Mouse (Mus musculus): ENCODE data around the gene Casp2. TPM values are rescaled to one million over a fixed set of nuclear protein-coding genes. Genes with fewer than 3 reads are reported as not detected.

The Casp2 gene
- total RNA-seq, 2 experiments from 2014 or later: 5.0 to 5.1 TPM

DNA sequence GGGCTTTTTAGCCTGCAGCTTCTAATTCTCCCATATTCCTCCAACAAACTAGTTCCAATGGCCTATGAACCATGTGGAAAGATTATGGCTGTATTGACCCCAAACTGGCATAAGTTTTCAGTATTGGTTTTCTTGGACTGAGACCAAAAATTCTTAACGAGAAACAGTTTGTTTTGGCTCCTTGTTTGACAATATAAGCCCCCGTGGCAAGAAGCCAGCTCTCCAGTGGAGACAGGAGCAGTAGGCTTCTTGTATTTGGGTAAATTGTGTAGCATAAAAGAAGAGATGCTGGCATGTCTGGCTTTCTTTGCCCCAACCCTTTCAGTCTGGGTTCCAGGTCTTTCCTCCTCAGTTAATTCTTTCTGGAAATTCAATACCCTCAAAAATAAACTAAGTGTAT lies 11.4 kb downstream of the Casp2 start:
- DNase-seq: no peak

DNA sequence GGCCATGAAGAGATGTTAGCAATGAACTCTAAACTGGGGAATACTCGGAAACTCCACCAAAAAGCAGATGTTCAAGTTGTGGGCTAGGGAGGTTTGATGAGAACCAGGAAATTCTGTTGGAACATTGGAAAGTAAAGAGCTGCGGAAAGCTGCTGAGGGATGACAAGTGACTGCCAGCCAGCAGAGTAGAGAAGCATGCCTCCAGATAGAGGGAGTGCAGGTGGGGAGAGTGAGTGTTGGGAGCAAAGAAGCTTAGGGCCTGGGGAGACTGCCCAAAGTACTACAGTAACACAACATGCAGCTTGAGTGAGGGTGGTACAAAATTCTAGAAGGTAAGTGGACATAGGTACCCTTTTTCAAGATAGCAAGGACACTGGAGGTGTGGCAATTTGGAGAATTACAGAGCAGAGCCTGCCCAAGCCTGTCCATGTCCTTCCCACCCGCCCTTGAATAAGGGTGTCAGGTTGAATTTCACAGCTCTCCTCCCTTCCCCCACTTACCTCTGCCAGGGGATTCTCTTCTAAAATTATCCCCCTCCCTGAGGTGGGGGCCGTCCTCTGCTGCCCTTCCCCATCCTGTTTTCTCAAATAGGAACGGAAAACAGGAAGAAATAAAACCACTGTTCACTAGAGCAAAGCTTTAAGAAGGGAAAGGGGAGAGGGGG lies 18.2 kb downstream of the Casp2 start:
- peak; percentile 44 for DNase-seq

DNA sequence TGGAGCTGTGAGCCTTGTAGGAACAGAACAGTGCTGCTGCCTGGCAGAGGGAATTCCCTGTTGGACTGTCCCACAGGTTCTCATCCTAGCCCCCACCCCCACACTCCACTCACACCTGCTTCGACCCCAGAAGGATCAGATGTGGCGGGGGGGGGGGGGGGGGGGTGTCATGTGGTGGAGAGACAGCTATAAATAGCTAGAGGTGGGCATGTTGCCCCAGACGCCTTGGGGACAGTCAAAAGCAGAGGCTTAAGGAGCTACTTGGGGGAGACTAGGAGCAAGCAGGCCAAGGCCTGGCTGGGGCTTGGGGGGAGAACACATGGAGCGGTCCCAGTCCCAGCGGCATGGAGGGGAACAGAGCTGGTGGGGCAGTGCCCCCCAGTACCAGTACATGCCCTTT lies 21.7 kb downstream of the Casp2 start, which contains the start of gene Clcn1:
Gene Clcn1, plus strand, starts transcription at position 238 of the 400 bp plus-strand sequence.
- DNase-seq: peak; percentile 76

GRCm38 (mm10) chr6:42287562-42287961 lies 22.8 kb downstream of the Casp2 start:
- DNase-seq: no peak

GRCm38 (mm10) chr6:42293327-42293726 lies 28.5 kb downstream of the Casp2 start:
- no peak for DNase-seq

- DNase-seq: no peak
These were observed 30.8 kb downstream of the Casp2 start for GRCm38 (mm10) chr6:42295549-42296094.

DNA sequence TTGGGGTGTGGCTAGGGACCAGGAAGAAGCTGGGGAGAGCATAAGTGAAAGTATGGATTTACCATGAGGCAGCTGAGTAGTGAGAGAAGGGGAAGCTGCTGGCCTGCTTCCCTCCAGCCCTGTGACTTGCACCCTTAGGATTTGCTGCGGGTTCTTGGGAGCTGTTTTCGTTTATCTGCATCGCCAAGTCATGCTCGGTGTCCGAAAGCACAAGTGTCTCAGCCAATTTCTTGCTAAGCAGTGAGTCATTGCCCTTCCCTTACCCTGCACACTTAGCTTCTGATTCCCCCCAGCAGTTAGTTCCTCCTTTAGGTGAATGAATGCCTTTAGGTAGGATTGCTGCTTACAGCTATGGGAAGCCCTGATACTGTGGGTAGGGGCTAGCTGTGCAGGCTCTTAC lies 34.6 kb downstream of the Casp2 start:
- no peak for DNase-seq

GRCm38 (mm10) chr6:42309816-42310378 lies 45.1 kb downstream of the Casp2 start:
- DNase-seq: no peak

GRCm38 (mm10) chr6:42310427-42311053 lies 45.8 kb downstream of the Casp2 start:
- DNase-seq: no peak

GRCm38 (mm10) chr6:42318293-42318692 lies 53.5 kb downstream of the Casp2 start:
- no peak for DNase-seq

- DNase-seq: no peak
These were observed 58.7 kb downstream of the Casp2 start for GRCm38 (mm10) chr6:42323371-42324066.

DNA sequence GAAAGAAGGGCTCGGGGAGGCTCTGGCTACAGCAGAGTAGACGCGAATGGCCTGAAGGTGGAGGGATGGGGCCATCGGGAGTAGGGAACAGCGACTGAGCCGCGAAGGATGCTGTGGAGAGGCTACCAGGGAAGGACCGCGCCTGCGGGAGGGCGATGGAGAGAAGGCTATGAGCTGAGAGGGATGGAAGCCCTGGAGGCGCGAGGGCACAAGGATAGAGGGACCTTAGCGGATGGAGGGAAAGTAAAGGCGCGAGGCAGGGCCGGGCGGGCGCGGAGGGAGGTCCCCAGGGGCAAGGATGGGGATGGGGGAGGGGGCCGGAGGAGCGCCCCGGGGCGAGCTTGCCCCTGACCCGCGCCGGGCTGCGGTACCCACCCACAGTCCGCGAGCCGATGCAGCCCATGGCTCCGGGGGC lies 59.3 kb downstream of the Casp2 start:
- DNase-seq: no peak

DNA sequence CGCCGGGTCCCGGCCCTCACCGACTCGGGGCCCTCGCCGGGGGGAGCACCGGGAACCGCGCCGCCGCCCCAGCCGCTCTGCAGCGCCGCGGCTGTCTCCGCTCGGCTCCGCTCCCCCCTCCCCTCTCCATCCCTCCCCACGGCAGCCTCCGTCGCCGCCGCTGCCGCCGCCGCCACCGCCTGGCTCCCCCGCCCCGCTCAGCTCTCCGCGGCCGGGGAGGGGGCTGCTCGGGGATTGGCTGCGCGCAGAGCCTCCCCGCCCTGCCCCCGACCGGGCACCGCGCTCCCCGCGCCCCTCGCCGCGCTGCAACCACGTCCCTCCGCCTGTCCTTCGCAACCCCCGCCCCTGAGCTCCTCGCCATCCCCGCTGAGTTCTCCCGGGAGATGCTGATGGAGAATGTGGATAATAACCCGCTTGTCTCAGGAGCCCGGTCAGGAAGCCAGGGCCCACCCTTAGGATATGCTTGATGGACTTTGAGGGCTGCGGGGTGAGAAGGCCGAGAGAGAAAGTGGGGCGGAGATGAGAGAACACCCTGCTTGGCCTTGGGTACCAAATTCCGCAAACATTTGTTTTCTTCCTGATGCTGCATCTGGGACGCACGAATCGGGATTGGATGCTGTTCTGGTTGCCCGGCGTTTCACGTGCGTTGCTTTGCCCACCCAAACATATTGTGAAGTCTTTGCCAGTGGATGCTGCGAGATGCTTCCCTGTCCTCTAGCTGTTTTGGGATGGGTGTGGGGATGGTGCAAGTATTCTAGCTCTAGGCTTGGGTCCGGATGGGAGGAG lies 59.9 kb downstream of the Casp2 start, which contains the start of gene Fam131b:
Gene Fam131b, minus strand, starts transcription at position 162 of the 786 bp plus-strand sequence.
- peak; percentile 50 for DNase-seq

DNA sequence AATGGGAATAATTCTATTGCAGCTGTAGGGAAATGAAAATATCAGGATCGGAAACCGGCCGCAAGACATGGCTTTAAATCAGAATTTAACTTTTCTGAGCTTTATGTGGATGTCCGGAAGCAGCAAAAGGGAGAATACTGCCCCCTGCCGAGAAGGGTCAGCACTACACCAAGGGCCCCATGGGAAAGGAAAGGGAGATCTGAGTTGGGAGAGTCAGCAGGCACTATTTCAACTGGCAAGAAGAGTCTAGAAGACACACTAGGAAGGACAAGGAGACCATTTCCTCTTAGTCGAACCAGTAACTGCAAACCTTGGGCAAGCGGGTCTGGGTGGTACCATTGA lies 60.5 kb downstream of the Casp2 start:
- peak; percentile 63 for DNase-seq

- DNase-seq: no peak
These were observed 61.7 kb downstream of the Casp2 start for GRCm38 (mm10) chr6:42326509-42326908.

- no peak for DNase-seq
These were observed 64.0 kb downstream of the Casp2 start for GRCm38 (mm10) chr6:42328757-42329156.

DNA sequence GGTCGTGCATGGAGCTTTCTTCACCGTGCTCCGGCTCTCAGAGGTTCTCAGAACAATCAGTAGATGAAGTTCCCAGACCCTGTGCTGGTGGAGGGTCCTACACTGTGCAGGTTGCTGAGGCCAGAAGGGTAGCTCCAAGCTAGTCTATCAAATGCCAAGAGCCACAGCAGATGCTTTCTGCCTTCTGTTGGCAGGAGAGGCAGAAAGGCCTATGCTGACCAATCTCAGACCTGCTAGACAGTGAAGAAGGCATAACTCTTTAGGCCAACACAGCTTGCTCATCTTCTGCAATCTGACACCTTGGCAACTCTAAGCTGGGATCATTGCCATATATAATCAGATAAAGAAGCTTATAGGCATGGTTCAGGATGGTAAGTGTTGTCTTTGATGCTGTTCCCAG lies 65.4 kb downstream of the Casp2 start:
- DNase-seq: no peak

DNA sequence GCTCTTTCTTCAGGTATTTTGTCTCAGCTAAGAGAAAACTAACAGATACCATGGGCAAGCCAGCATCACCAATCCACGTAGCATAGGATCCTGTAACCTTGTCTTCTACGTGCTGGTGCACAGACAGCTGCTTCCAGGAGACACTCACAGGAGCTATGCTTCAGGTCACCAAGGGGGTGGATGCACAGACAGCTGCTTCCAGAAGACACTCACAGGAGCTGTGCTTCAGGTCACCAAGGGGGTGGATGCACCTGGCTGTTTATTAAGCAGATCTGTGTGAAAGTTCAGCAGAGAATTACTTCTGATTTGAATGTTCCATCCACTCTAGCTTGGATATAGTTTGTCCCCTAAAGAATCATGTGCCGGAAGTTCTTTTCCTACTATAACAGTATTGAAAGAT lies 66.2 kb downstream of the Casp2 start:
- DNase-seq: no peak
